Mouse (Mus musculus): ENCODE measurements around the gene Mbl1.

- no peak for TF ChIP-seq CTCF (IDR thresholded peaks at IDR 0.05; ENCODE audit: extremely low read depth, insufficient read length, insufficient replicate concordance, low read depth, low read length)
- TF ChIP-seq POLR2A (IDR thresholded peaks at IDR 0.05; ENCODE audit: low read depth, low read length), result no peak
Observed at GRCm38 (mm10) chr14:41174802-41175201, 23.5 kb downstream of the Mbl1 start.
